In genomic region chr8:124140868-124141431, GRCm38 (mm10) we compare ENCODE assay signal across 10 mouse cellular contexts.
A peak's percentile ranks its signal among the peaks of the same experiment; 100 is the strongest.
DNase-seq lines count a peak whose midpoint lies in the region; ATAC-seq lines count a peak whose summit lies in the region.
"Had no signal": no experiment of that assay in that cellular context is flagged by ENCODE, and none has a peak within 500 bp of the region (broad histone marks: within the 10 kb centered on the region; RNA-seq: fewer than 3 reads in every experiment).

No protein-coding gene starts in this region.

- no peaks in the 10 kb centered on the region for H3K27me3 ChIP-seq in hindbrain, embryonic 14.5 days (ENCODE audit: control insufficient read depth, insufficient read depth, low read length)

- no peaks in the 10 kb centered on the region for H3K9me3 ChIP-seq in hindbrain, embryonic 14.5 days (ENCODE audit: control insufficient read depth, low read length)

- H3K9ac ChIP-seq in hindbrain, embryonic 14.5 days: no peak overlapping the region

- intact Hi-C loops in heart, postnatal 10 days (cut with DNase I): no loop called here

- peak; percentile 71 for DNase-seq in heart, adult 11 months
- DNase-seq in heart, postnatal 10 days: no peak
- peak; percentile 13 for DNase-seq in urinary bladder, adult 2 months (ENCODE audit: low spot score)
- no peak for DNase-seq in urinary bladder, postnatal 36 days (ENCODE audit: low spot score in 2 of 2)
- peak; percentile 62 for DNase-seq in hindbrain, embryonic 14.5 days (ENCODE audit: low spot score)
- DNase-seq in retina, embryonic 14.5 days (ENCODE audit: low spot score): peak; percentile 66
- DNase-seq in T-cell, adult 2 months (ENCODE audit: low spot score): no peak
- DNase-seq in gastrocnemius, postnatal 10 days: no peak
- DNase-seq: gastrocnemius, postnatal 25 days had no signal

- no peaks in the 10 kb centered on the region for H3K36me3 ChIP-seq in hindbrain, embryonic 14.5 days (replicated peaks; ENCODE audit: control insufficient read depth, insufficient read depth)

- 13% methylated on average over 20 of the region's 20 CpGs for WGBS in hindbrain, embryonic 14.5 days

- ATAC-seq in hindbrain, embryonic 14.5 days (ENCODE audit: low FRiP score): peak; percentile 76
- ATAC-seq: intestine, embryonic 16.5 days had no signal

- H3K4me2 ChIP-seq in hindbrain, embryonic 14.5 days (replicated peaks): peak overlapping the region; percentile 35

- no peak overlapping the region for H3K4me3 ChIP-seq in hindbrain, embryonic 14.5 days (replicated peaks; ENCODE audit: low read length)

- H3K4me1 ChIP-seq in hindbrain, embryonic 14.5 days (replicated peaks; ENCODE audit: control insufficient read depth, insufficient read depth, low read length): peaks cover 51% of the 10 kb centered on the region

- peak overlapping the region; percentile 76 for H3K27ac ChIP-seq in hindbrain, embryonic 14.5 days

Comparison
In these comparisons a context has a peak if more than half of its experiments do, and no peak if none do; other contexts are left out.
1. DNase-seq: peak in heart, adult 11 months (single experiment), urinary bladder, adult 2 months (single experiment), hindbrain, embryonic 14.5 days (single experiment) and retina, embryonic 14.5 days (single experiment); none in heart, postnatal 10 days (0 of 2), urinary bladder, postnatal 36 days (0 of 2), T-cell, adult 2 months (single experiment) and gastrocnemius, postnatal 10 days (single experiment).